Mouse (Mus musculus): ENCODE data around the gene Acsm2. TPM values are rescaled to one million over a fixed set of nuclear protein-coding genes. Genes with fewer than 3 reads are reported as not detected.
"Not testable (repeated sequence)": the region's sequence is repeated elsewhere in the genome, so short reads cannot be mapped to it uniquely, and the experiment has no call there.

Acsm2 gene
- total RNA-seq, 2 experiments from 2014 or later = not detected

- DNase-seq (ENCODE audit: low spot score in 2 of 2) = no peak
These were observed 7.3 kb downstream of the Acsm2 start for GRCm38 (mm10) chr7:119561441-119561840.

GRCm38 (mm10) chr7:119562476-119562875 lies 8.3 kb downstream of the Acsm2 start:
- DNase-seq (ENCODE audit: low spot score in 2 of 2) = not testable (repeated sequence)

GRCm38 (mm10) chr7:119594530-119595107 lies 40.5 kb downstream of the Acsm2 start:
- no peak for DNase-seq (ENCODE audit: low spot score in 2 of 2)

- no peak for DNase-seq (ENCODE audit: low spot score in 2 of 2)
These were observed 41.2 kb downstream of the Acsm2 start for GRCm38 (mm10) chr7:119595306-119595705.

GRCm38 (mm10) chr7:119596536-119596935 lies 42.4 kb downstream of the Acsm2 start:
- no peak for DNase-seq (ENCODE audit: low spot score in 2 of 2)

- DNase-seq (ENCODE audit: low spot score in 2 of 2) = no peak
These were observed 47.2 kb downstream of the Acsm2 start for GRCm38 (mm10) chr7:119601195-119601953.

GRCm38 (mm10) chr7:119601954-119602317 lies 47.8 kb downstream of the Acsm2 start:
- DNase-seq (ENCODE audit: low spot score in 2 of 2) = no peak

GRCm38 (mm10) chr7:119604903-119605483 lies 50.9 kb downstream of the Acsm2 start:
- DNase-seq (ENCODE audit: low spot score in 2 of 2) = no peak

GRCm38 (mm10) chr7:119605926-119606663 lies 52.0 kb downstream of the Acsm2 start:
- DNase-seq (ENCODE audit: low spot score in 2 of 2) = no peak

- DNase-seq (ENCODE audit: low spot score in 2 of 2) = no peak
These were observed 52.5 kb downstream of the Acsm2 start, which contains the start of gene Acsm1 for GRCm38 (mm10) chr7:119606664-119607076. Gene Acsm1, plus strand, starts transcription at chr7:119607026.

- DNase-seq (ENCODE audit: low spot score in 2 of 2) = no peak
These were observed 53.8 kb downstream of the Acsm2 start for GRCm38 (mm10) chr7:119607796-119608515.

GRCm38 (mm10) chr7:119616531-119616930 lies 62.4 kb downstream of the Acsm2 start:
- DNase-seq (ENCODE audit: low spot score in 2 of 2) = no peak

- no peak for DNase-seq (ENCODE audit: low spot score in 2 of 2)
These were observed 63.5 kb downstream of the Acsm2 start for GRCm38 (mm10) chr7:119617593-119617992.

- no peak for DNase-seq (ENCODE audit: low spot score in 2 of 2)
These were observed 64.2 kb downstream of the Acsm2 start for GRCm38 (mm10) chr7:119618209-119618935.

GRCm38 (mm10) chr7:119620157-119620556 lies 66.0 kb downstream of the Acsm2 start:
- DNase-seq (ENCODE audit: low spot score in 2 of 2) = no peak

GRCm38 (mm10) chr7:119638773-119639172 lies 84.6 kb downstream of the Acsm2 start:
- no peak for DNase-seq (ENCODE audit: low spot score in 2 of 2)

- no peak for DNase-seq (ENCODE audit: low spot score in 2 of 2)
These were observed 88.2 kb downstream of the Acsm2 start for GRCm38 (mm10) chr7:119642307-119642706.

Data from layer of hippocampus, postnatal 10 days (tissue).